In genomic region chr7:142935708-142936107, GRCm38 (mm10) we compare ENCODE assay signal across 31 mouse cellular contexts. TPM values are rescaled to one million over a fixed set of nuclear protein-coding genes. Genes with fewer than 3 reads are reported as not detected.
DNase-seq lines count a peak whose midpoint lies in the region; ATAC-seq and TF ChIP-seq lines count a peak whose summit lies in the region.
"Had no signal": no experiment of that assay in that cellular context is flagged by ENCODE, and none has a peak within 500 bp of the region (broad histone marks: within the 10 kb centered on the region; RNA-seq: fewer than 3 reads in every experiment).

No protein-coding gene starts in this region.

- no peaks in the 10 kb centered on the region for H3K36me3 ChIP-seq in limb, embryonic 15.5 days
- H3K36me3 ChIP-seq in limb, embryonic 10.5 days, result no peaks in the 10 kb centered on the region
- no peaks in the 10 kb centered on the region for H3K36me3 ChIP-seq in stomach, embryonic 15.5 days
- H3K36me3 ChIP-seq: embryonic facial prominence, embryonic 15.5 days; forebrain, embryonic 12.5 days; G1E; hindbrain, embryonic 10.5 days; hindbrain, embryonic 15.5 days; liver, embryonic 13.5 days; neural tube, embryonic 15.5 days had no signal

- WGBS in limb, embryonic 15.5 days, result 68% methylated on average over 14 of the region's 14 CpGs
- 88% methylated on average over 14 of the region's 14 CpGs for WGBS in limb, embryonic 10.5 days
- 81% methylated on average over 14 of the region's 14 CpGs for WGBS in stomach, embryonic 15.5 days

- H3K4me1 ChIP-seq in limb, embryonic 15.5 days, result no peaks in the 10 kb centered on the region
- H3K4me1 ChIP-seq in limb, embryonic 10.5 days, result no peaks in the 10 kb centered on the region
- 0 out of 2 replicates have a peak, but pooled peaks cover 3% of the 10 kb centered on the region for H3K4me1 ChIP-seq in stomach, embryonic 15.5 days
- H3K4me1 ChIP-seq: embryonic facial prominence, embryonic 15.5 days; forebrain, embryonic 12.5 days; hindbrain, embryonic 10.5 days; hindbrain, embryonic 15.5 days; neural tube, embryonic 15.5 days had no signal

- H3K27ac ChIP-seq in limb, embryonic 15.5 days, result no peak overlapping the region
- H3K27ac ChIP-seq in limb, embryonic 10.5 days, result no peak overlapping the region
- no peak overlapping the region for H3K27ac ChIP-seq in stomach, embryonic 15.5 days
- H3K27ac ChIP-seq in left cerebral cortex, adult 2 months, result no peak overlapping the region
- H3K27ac ChIP-seq: embryonic facial prominence, embryonic 15.5 days; forebrain, embryonic 12.5 days; hindbrain, embryonic 10.5 days; hindbrain, embryonic 15.5 days; liver, embryonic 13.5 days; neural tube, embryonic 15.5 days had no signal

- no peak for TF ChIP-seq CTCF in left cerebral cortex, adult 2 months (IDR thresholded peaks at IDR 0.05)

- no peak overlapping the region for H3K4me3 ChIP-seq in limb, embryonic 15.5 days
- no peak overlapping the region for H3K4me3 ChIP-seq in limb, embryonic 10.5 days
- no peak overlapping the region for H3K4me3 ChIP-seq in stomach, embryonic 15.5 days (replicated peaks)
- H3K4me3 ChIP-seq in left cerebral cortex, adult 2 months, result no peak overlapping the region
- H3K4me3 ChIP-seq: embryonic facial prominence, embryonic 15.5 days; forebrain, embryonic 12.5 days; hindbrain, embryonic 10.5 days; hindbrain, embryonic 15.5 days; liver, embryonic 13.5 days; neural tube, embryonic 15.5 days had no signal

- intact Hi-C loops in left cerebral cortex, adult 2 months (cut with DNase I), result no loop called here

- DNase-seq in limb, embryonic 10.5 days (ENCODE audit: low spot score), result no peak
- DNase-seq in urinary bladder, adult 2 months (ENCODE audit: low spot score), result peak; percentile 29
- no peak for DNase-seq in urinary bladder, postnatal 10 days (ENCODE audit: low spot score)
- DNase-seq in urinary bladder, postnatal 36 days (ENCODE audit: low spot score in 2 of 2), result peak; percentile 10 to 49
- no peak for DNase-seq in left cerebral cortex, adult 2 months (ENCODE audit: extremely low spot score in 1 of 2, low spot score in 2 of 2)
- DNase-seq: adrenal gland, postnatal 14 days; cerebellum, adult 11-12 months; cerebellum, adult 9-11 months; forebrain, postnatal 0 days; heart, postnatal 14 days; kidney, adult 2 months; kidney, postnatal 14 days; liver, embryonic 13.5 days; midbrain, embryonic 14.5 days; retina, postnatal 1 day; right cerebral cortex, postnatal 14 days; thymus, postnatal 4 days had no signal

- no peaks in the 10 kb centered on the region for H3K9me3 ChIP-seq in limb, embryonic 15.5 days
- no peaks in the 10 kb centered on the region for H3K9me3 ChIP-seq in limb, embryonic 10.5 days (replicated peaks)
- H3K9me3 ChIP-seq in stomach, embryonic 15.5 days, result no peaks in the 10 kb centered on the region
- H3K9me3 ChIP-seq: embryonic facial prominence, embryonic 15.5 days; forebrain, embryonic 12.5 days; G1E; hindbrain, embryonic 15.5 days; liver, embryonic 13.5 days; neural tube, embryonic 15.5 days had no signal

- no peak overlapping the region for H3K9ac ChIP-seq in limb, embryonic 15.5 days
- H3K9ac ChIP-seq in stomach, embryonic 15.5 days, result no peak overlapping the region
- H3K9ac ChIP-seq: embryonic facial prominence, embryonic 15.5 days; forebrain, embryonic 12.5 days; forebrain, postnatal 0 days; hindbrain, embryonic 15.5 days; liver, embryonic 13.5 days; neural tube, embryonic 15.5 days had no signal

- no peaks in the 10 kb centered on the region for H3K27me3 ChIP-seq in limb, embryonic 15.5 days
- H3K27me3 ChIP-seq in limb, embryonic 10.5 days (ENCODE audit: low read depth, poor library complexity, severe bottlenecking), result 0 out of 2 replicates have a peak, but pooled peaks cover 9% of the 10 kb centered on the region
- H3K27me3 ChIP-seq in stomach, embryonic 15.5 days (replicated peaks), result no peaks in the 10 kb centered on the region
- H3K27me3 ChIP-seq: forebrain, embryonic 12.5 days; hindbrain, embryonic 15.5 days; neural tube, embryonic 15.5 days had no signal

- peak; percentile 58; the same call in 1 of the 2 replicates for ATAC-seq in limb, embryonic 15.5 days (ENCODE audit: insufficient number of reproducible peaks, low FRiP score, low TSS enrichment, low read depth)
- peak; percentile 24; the same call in 1 of the 2 replicates for ATAC-seq in stomach, embryonic 15.5 days (ENCODE audit: insufficient read depth, low FRiP score, low read depth)
- no peak for ATAC-seq in megakaryocyte progenitor cell, adult 5-6 weeks (replicated peaks; ENCODE audit: poor library complexity)
- ATAC-seq: forebrain, postnatal 0 days; inflammation-experienced regulatory T-cells, adult 6 months had no signal

- no peak overlapping the region for H3K4me2 ChIP-seq in limb, embryonic 15.5 days
- no peak overlapping the region for H3K4me2 ChIP-seq in stomach, embryonic 15.5 days
- H3K4me2 ChIP-seq: embryonic facial prominence, embryonic 15.5 days; forebrain, embryonic 12.5 days; hindbrain, embryonic 15.5 days; liver, embryonic 13.5 days; neural tube, embryonic 15.5 days had no signal

RNA-seq across cellular contexts. Expression of gene Th, which starts 4.8 kb away (rescaled TPM):
- polyA plus RNA-seq in limb, embryonic 15.5 days (2015; fragmentation: Nextera tagmentation; extraction: Ambion mirVana), result 0.21 and 0.47 TPM in 2 replicates
- polyA plus RNA-seq in limb, embryonic 10.5 days (2016; fragmentation: Nextera tagmentation; extraction: Ambion mirVana), result 1.2 TPM in 2 replicates
- polyA plus RNA-seq in urinary bladder, adult 2 months (2012; rRNA removed), result 0.15 and 0.59 TPM in 2 replicates
- 3.4 and 5.7 TPM in 2 replicates for polyA plus RNA-seq in stomach, embryonic 15.5 days (2015; fragmentation: Nextera tagmentation; extraction: Ambion mirVana)
- 1 to 10 TPM; 1.1 to 1.5 TPM for total RNA-seq in left cerebral cortex, adult 2 months (2021)
- not detected in 2 replicates for total RNA-seq in megakaryocyte progenitor cell, adult 5-6 weeks (2015)
- not detected in 2 replicates for total RNA-seq in megakaryocyte progenitor cell, adult 5-6 weeks (2017)
- total RNA-seq: common myeloid progenitor, adult 5-6 weeks; G1E; heart, adult 8-10 months; heart, postnatal 14 days had no signal
- polyA plus RNA-seq: C2C12; G1E; inflammation-experienced regulatory T-cells, adult 6 months; liver, embryonic 13.5 days had no signal

RNA-seq across cellular contexts. Expression of gene Ascl2, which starts 33.4 kb away (rescaled TPM):
- polyA plus RNA-seq in limb, embryonic 15.5 days (2015; fragmentation: Nextera tagmentation; extraction: Ambion mirVana), result 1.8 TPM in 2 replicates
- polyA plus RNA-seq in limb, embryonic 10.5 days (2016; fragmentation: Nextera tagmentation; extraction: Ambion mirVana), result 0.26 and 0.40 TPM in 2 replicates
- polyA plus RNA-seq in urinary bladder, adult 2 months (2012; rRNA removed), result 2.4 and 2.7 TPM in 2 replicates
- 5.5 and 6.1 TPM in 2 replicates for polyA plus RNA-seq in stomach, embryonic 15.5 days (2015; fragmentation: Nextera tagmentation; extraction: Ambion mirVana)
- total RNA-seq in left cerebral cortex, adult 2 months (2021), result under 1 TPM; 0.42 to 0.57 TPM
- 0.67 and 1.0 TPM in 2 replicates for total RNA-seq in megakaryocyte progenitor cell, adult 5-6 weeks (2015)
- total RNA-seq in megakaryocyte progenitor cell, adult 5-6 weeks (2017), result 0.68 TPM in 1 of 2 replicates, not detected in the other
- total RNA-seq: adrenal gland, postnatal 14 days; forebrain, postnatal 0 days; G1E; gastrocnemius, adult 8-10 months; heart, adult 8-10 months had no signal
- polyA plus RNA-seq: G1E had no signal

Comparison
In these comparisons a context has a peak if more than half of its experiments do, and no peak if none do; other contexts are left out.
1. DNase-seq: peak in urinary bladder, adult 2 months (single experiment) and urinary bladder, postnatal 36 days (2 of 2); none in limb, embryonic 10.5 days (single experiment), urinary bladder, postnatal 10 days (single experiment) and left cerebral cortex, adult 2 months (0 of 2).